Mouse (Mus musculus) CD4-positive, CD25-positive, alpha-beta regulatory T cell, adult 4 months (primary cell): ENCODE data around the gene Cdk5rap2. TPM values are rescaled to one million over a fixed set of nuclear protein-coding genes. Genes with fewer than 3 reads are reported as not detected.

ENCODE experiments used
- polyA plus RNA-seq, 2 experiments: library from polyadenylated mRNA; unstranded; fragments of 100-300 nt; shearing (Covaris generic); gene quantifications; one replicate each; pipeline ENCODE4 v1.2.1; 2017

Cdk5rap2 gene
- polyA plus RNA-seq, 2 experiments from 2014 or later = 10.8 to 17.2 TPM

Other genes with a start within 250 kb of the Cdk5rap2 start
- gene Megf9, start 124.6 kb upstream of the Cdk5rap2 start, polyA plus RNA-seq = under 1 TPM; 0.41 to 0.70 TPM